Mouse (Mus musculus) thymus, adult 2 months (tissue): Measurements from ENCODE around the gene Shld1.

Experiments
- CTCF ChIP-seq: fragments of 200-500 bp; IDR thresholded peaks from 2 replicates; pipeline ENCODE4 v1.5.1; 2012; ENCODE audit warnings: mild to moderate bottlenecking, control low read depth, low read length, moderate library complexity, borderline replicate concordance; ENCODE audit not compliant: control insufficient read depth, poor library complexity, insufficient read depth; ENCODE audit errors: extremely low read depth
- POLR2A ChIP-seq: fragments of 200-500 bp; IDR thresholded peaks from 2 replicates; pipeline ENCODE4 v1.6.1; 2012; ENCODE audit warnings: mild to moderate bottlenecking, low read length, control low read depth, moderate library complexity; ENCODE audit not compliant: control insufficient read depth, poor library complexity, insufficient read depth; ENCODE audit errors: extremely low read depth

DNA sequence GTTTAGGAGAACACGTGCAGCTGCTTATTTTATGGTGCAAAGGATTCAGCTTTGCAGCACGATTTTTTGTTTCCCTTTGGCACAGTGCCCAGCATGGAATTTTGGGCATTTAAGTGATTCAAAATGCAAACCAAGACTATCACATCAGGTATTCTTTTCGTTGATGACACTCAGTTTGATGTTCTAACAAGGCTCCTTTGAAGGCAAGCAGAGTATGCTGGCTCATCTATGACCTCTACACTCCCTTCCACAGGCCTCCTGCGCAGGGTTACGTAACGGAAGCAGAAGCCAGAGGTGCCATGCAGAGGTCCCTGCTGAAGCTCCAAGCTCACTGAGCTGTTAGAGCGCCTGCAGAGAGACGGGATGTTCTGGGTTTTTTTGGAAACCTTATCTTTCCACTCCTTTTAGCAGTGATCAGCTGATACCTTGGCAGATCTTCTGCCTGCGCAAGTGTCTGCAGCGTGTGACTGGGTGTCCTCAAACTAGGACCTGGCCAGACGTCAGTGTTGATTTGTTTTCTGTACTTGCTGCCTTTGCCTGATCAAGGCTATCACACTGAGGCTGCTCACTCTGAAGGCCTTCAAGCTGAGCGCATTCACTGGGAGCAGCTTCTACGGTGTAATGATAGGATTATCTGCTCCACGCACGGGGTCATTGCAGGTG is 3.0 kb downstream of the Shld1 start:
- TF ChIP-seq POLR2A, result no peak
- no peak for TF ChIP-seq CTCF
